Mouse (Mus musculus) liver, embryonic 14.5 days (tissue): ENCODE results near the gene Gsap.

ENCODE experiments used
- CTCF ChIP-seq: IDR thresholded peaks from 2 replicates; pipeline ENCODE4 v1.5.1; 2016; ENCODE audit warnings: antibody characterized with exemption, low read depth, control low read depth
- EP300 ChIP-seq: IDR thresholded peaks from 2 replicates; pipeline ENCODE4 v1.6.1; 2016; ENCODE audit warnings: antibody characterized with exemption, low read depth

- TF ChIP-seq CTCF (no peak), EP300 (no peak)
Observed at GRCm38 (mm10) chr5:21203504-21203903, 17.4 kb downstream of the Gsap start.
